Mouse (Mus musculus) thymus, adult 18-20 months (tissue): Measurements from ENCODE around the gene Tfrc.
A peak's percentile ranks its signal among the peaks of the same experiment; 100 is the strongest.
"Not testable (repeated sequence)": the region's sequence is repeated elsewhere in the genome, so short reads cannot be mapped to it uniquely, and the experiment has no call there.

Source experiments
- DNase-seq, 2 experiments: peaks; one replicate each; pipeline ENCODE4 v3.0.0; 2022; ENCODE audit warnings: mixed read lengths in 2 of 2

Gene Tfrc

DNA sequence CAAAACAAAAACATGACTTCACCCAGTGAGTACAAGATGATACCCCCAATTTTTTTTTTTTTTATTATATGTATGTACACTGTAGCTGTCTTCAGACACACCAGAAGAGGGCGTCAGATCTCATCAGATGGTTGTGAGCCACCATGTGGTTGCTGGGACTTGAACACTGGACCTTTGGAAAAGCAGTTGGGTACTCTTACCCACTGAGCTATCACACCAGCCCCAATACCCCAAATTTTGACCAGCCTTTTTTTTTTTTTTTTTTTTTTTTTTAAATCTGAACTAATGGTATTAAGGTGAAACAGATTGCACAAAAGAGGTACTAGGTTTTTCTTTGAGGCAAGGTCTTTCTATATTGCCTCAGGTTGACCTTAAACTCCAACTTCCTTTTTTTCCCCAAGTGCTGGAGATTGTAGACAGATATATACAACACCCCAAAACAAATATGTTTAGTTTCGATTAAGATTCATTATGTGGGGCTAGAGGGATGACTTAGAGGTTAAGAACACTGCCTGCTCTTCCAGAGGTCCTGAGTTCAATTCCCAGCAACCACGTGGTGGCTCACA, 4.6 kb downstream of the Tfrc start:
- DNase-seq: no peak

DNA sequence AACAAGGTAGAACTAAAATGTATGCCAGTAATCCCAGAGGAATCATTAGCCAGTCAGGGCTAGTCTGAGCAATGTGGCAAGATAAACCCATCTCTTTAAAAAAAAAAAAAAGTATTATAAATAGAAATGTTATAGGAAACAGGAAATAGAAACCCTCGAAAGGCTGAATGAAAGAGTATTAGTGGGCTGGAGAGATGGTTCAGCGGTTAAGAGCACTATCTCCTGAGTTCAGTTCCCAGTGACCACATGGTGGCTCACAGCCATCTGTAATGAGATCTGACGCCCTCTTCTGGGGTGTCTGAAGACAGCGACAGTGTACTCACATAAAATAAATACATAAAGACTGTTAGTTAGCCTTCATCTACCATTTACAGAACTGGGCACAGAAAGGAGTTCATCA, 5.3 kb downstream of the Tfrc start:
- no peak for DNase-seq

DNA sequence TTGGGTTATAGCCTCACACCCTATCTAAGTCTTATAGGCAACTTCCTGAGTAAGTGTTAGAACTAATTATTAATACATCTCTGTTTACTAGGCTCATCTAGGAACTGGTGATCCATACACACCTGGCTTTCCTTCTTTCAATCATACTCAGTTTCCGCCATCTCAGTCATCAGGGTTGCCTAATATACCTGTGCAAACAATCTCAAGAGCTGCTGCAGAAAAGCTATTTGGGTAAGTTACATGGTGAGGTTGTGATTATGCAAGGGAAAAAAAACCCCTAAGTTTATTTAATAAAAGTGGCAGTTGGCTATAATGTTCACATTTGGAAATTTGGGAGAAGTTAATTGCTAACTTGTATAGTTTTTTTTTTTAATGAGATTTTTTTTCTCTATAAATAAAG, 10.2 kb downstream of the Tfrc start:
- no peak for DNase-seq

DNA sequence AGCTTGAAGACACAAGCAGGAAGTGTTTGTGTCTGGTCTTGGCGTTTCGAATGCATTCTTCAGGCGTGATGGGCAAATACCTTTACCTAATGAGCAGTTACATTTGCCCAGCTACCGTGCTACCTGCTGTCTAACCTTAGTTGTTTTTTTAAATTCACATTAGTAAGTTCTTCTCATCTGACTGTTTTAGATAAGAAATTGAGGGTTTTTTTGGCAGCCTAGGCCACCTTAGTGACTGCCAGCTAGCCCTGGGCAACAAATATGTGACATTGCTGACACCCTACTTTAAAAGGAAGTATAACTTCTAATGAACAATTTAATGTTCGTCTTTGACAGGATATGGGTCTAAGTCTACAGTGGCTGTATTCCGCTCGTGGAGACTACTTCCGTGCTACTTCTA, 19.4 kb downstream of the Tfrc start:
- no peak for DNase-seq

DNA sequence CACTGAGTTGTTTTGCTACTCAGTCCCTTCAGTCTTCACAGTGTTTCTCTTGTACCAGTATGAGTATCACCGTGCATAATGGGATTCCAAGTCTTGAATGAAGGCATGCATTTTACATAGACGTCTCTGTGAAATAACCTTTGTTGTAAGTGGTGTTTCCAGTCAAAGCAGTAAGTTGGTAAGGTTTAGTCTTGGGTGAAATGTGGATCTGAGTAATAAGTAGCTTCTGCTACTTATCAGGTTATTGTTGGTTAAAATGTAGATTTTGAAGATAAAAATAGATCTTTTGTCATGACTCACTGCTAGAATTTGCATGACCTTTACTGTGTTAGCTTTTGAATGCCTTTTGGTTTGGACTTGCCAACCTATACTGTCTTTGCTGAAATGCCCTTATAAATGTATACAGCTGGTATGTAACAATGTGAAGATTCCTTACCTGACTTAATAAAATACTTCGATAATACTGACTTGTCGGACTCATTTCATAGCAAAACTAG, 23.7 kb downstream of the Tfrc start:
- no peak for DNase-seq

DNA sequence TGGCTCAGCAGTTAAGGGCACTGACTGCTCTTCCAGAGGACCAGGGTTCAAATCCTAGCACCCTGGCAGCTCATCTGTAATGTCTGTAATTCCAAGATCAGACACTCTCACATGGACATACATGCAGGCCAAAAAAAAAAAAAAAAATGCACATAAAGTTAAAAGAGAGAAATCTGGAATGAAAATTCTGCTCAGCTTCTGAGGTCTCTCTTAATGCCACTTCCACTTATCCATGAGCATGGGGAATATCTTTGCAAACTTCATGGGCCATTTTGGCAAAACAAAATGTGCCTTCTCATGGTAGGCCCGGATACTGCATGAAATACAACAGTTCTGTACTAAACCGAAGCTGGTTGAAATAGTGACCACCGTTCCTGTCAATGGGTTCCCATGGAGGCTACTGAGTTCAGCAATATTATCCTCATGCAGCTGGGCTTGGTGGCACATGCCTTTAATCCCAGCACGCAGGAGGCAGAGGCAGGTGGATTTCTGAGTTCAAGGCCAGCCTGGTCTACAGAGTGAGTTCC, 24.8 kb downstream of the Tfrc start:
- DNase-seq: no peak

DNA sequence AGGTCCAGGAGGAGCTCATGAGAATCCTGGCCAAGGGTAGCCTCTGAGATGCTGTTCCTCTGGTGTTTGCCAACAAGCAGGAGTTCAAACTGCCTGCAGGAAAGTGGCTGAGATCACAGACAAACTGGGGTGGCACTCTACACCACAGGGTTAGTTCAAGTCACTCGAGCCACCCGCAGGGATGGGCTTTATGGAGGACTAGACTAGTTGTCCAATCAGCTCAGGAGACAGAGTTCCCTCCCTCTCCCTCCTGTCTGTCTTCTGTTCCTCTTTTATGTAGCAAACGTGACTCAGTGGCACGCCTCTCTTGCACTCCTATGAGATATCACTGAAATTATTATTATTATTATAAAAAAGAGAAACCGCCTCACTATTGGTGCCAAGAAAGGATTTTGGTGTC, 25.5 kb downstream of the Tfrc start:
- DNase-seq: no peak

DNA sequence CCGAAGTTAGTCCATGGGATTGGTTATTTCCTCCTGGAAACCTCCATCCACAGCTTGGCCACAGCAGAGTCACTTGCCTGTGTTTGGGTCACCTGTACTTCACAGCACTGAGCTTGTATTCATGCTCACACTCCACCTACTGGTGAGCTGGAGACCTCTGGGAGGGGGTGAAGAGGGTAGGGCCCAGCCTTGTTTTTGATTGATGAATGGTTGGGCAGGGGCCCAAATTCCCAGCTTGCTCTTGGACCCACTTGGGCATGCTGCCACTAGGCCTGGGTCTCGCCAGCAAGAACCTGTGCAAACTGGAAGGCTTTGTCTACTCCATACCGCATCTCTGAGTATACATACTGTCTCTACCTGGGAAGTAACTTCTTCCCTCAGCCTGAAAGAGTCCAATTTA, 26.6 kb downstream of the Tfrc start:
- DNase-seq: no peak

DNA sequence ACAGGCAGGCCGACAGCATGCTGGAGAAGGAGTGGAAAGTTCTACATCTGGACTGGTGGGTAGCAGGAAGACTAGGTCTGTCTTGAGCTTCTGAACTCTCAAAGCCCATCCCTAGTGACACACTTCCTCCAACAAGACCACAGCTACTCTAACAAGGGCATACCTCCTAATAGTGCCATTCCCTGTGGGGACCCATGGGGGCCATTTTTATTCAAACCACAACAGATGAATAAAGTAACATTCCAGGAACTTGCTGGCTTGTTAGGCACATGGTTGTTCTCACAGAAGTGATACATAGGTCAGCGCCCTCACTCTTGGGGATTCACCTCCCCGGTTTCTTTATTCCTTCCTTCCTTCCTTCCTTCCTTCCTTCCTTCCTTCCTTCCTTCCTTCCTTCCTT, 27.6 kb downstream of the Tfrc start:
- no peak for DNase-seq

DNA sequence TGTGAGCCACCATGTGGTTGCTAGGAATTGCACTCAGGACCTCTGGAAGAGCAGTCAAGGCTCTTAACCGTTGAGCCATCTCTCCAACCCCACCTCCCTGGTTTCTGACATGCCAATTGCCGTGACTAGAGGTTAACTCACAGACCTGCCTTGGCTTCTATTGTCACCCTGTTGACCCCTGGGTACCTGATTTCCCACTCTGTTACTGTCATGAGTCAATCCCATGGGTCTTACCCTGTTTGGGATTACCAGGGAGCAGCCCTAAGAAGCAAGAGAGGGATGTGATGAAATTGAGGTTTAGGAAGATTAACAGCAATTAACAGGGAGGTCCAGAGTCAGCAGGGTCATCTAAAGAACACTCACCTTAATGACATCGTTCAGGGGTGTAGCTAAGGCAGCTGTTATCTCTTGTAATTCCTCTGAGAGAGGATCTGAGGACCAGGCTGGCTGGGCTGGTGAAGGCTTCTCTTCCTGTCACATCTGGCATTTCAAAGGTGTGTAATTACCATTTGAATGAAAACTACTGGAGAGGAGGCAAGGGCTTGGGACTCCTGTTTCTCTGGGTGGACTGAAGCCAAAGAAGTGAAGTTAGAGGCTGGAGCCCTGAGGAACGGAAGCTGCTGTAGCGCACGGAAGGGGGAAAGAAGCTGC, 28.3 kb downstream of the Tfrc start:
- DNase-seq: no peak

DNA sequence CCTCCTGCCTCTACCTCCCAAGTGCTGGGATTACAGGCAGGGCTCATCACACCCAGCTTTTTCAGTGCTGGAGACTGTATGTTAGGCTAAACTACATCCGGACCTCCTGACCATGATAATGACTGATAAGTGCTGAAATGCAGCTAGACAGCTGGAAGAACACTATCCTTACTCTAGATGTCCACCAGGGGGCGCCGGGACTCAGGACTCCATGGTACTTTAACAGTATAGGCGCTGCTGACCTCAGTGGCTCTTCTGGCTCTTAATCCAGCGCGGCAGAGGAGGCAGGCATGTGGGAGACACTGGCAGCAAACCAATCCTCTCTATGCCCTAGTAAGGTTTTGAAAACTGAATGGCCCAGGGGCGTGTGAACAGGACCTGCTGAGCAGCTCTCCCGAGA, 29.8 kb downstream of the Tfrc start:
- DNase-seq: peak; percentile 58 to 72

DNA sequence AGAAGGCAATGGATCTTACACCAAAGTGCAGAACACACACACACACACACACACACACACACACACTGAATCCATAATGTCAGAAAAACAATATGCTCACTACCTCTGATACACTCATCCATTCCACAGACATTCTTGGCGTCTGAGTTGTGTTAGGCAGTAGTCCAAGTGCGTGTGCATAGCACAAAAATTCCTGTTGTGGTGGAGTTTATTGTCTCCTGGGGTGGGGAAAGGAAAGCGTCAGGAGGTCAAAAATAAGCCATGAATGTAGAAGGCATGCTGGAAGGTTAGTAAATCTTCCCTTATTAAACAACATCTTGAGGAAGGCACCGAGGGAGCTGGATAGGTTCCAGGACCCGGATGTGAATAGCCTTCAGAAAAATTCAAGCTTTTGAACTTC, 31.4 kb downstream of the Tfrc start:
- no peak for DNase-seq

DNA sequence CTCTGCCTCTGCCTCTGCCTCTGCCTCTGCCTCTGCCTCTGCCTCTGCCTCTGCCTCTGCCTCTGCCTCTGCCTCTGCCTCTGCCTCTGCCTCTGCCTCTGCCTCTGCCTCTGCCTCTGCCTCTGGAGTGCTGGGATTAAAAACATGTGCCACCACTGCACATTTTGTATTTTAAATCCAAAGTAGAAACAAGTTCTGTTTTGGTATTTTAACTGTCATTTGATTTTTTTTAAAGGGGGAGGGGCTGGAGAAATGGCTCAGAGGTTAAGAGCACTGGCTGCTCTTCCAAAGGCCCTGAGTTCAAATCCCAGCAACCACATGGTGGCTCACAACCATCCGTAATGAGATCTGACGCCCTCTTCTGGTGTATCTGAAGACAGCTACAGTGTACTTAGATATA, 32.0 kb downstream of the Tfrc start:
- not testable (repeated sequence) for DNase-seq

DNA sequence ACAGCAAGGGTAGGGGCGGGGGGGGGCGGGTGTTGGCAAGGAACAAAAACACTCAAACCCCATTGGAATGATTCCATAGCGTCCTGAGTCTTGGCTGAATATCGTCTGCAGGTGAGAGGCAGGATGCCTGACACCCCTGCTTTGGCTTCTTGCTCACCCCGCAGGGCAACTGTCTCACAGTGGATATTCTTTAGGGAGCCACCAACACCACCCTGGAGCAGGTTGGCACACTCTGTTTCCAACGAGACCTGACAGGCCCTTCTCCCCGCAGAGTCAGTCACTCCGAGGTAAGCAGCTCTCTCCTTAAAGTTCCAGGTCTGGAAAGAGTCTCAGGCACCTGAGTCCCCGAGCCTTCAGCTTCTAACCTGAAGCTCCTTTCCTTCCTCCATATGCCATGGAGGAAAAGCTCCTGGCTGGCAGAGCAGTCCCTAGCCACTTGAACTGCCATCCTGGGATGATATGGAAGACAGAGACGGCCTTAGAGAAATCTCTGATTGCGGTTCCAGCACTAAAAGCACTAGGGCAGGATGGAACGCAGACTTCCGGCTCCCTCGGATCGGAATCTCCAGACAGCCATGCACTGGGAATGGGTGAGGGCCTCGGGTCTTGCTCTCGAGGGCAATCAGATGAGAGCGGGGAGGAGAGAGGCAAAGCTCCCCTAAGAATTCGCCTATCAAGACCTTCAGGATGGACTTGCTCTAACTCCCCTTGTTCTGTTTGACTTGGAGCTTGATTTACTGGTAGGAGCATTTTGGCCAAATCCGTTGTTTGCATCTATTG, 32.9 kb downstream of the Tfrc start:
- DNase-seq: no peak

DNA sequence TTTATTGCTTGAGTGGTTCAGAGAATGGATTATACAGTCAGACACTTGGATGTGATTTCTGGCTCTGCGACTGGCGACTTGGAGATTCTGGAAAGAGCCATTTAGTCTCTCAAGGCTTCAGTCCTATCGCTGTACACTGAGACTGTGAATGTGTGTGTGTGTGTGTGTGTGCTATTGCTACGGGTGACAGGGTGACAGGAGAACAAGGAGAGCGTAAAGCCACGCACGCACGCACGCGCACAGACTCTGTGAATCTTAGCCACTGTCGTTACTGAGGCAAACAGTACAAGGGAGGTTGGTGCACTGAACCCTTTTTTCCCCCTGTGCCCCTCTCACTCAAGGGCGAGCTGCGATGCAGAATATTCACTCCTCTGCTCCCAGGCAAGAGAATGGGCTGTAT, 33.6 kb downstream of the Tfrc start:
- DNase-seq: no peak

DNA sequence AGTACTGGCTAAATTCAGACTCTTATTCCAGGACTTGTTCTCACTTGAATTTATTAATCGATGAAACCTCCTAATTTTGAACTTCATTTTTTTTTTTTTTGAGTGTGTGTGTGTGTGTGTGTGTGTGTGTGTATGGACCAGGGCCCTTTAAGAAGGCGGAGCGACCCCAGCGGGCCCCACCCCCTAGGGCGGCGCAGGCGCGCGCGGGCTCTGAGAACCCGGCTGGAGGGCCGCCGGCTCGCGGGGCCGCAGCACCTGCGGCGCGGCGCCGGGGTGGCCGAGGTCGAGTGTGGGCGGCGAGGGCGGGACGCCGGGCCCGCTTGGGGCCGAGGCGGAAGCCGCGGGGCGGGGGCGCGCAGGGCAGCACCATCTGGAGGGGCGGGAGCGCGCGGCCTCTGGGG, 34.9 kb downstream of the Tfrc start, which contains the start of gene Tnk2:
Gene Tnk2 (plus strand): TSS at position 214 of the 401 bp plus-strand sequence.
- peak; percentile 81 to 85 for DNase-seq

DNA sequence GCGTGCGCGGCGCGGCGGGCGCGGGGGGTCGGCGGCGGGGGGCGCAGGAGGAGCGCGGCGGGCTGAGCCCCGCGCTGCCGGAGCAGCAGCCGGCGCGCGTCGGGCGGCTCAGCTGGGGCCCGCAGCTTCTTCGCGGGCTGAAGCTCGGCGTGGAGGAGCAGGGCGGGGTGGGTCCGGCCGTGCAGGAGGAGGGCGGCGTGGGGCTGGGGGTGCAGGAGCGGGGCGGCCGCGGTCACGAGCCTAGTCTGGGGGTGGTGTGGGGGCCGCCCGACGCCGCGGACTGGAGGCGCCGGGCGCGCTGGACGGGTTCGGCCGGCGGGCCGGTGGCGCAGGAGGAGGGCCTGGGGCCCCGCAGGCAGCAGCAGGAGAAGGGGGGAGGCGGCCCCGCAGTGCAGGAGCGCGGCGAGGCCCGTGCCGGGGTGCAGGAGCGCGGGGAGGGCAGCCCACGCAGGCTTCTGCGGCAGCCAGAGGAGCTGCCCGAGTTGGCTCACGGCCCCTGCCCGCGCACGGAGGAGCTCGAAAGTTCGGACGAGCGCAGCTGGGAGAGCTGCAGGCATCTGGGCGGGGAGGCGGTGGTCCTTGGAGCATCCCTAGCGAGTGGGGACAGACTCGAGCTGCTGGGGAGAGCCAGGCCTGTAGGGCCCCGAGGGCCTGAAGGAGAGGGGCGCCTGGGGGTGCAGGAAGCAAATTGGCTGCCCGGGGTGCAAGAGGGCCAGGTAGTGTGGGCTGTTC, 35.5 kb downstream of the Tfrc start:
- DNase-seq: peak in 1 of 2 experiments; percentile 54

DNA sequence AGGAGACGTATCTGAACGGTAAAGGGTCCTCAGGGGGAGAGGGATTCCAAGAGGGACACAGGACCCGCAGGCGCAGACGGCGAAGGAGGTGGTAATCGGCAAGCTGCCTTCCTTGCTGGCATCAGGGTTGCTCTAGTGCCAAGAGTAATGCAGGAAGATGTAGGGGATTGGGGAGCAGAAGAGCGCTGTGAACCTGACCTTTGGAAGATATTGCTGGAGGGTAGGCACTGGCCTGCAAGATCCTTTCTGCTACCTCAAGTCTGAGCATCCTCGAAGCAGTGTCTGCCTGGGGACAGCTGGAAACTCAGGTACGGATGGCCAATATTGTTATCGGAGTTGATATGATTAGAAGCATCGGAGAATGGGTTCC, 36.1 kb downstream of the Tfrc start:
- DNase-seq: no peak

DNA sequence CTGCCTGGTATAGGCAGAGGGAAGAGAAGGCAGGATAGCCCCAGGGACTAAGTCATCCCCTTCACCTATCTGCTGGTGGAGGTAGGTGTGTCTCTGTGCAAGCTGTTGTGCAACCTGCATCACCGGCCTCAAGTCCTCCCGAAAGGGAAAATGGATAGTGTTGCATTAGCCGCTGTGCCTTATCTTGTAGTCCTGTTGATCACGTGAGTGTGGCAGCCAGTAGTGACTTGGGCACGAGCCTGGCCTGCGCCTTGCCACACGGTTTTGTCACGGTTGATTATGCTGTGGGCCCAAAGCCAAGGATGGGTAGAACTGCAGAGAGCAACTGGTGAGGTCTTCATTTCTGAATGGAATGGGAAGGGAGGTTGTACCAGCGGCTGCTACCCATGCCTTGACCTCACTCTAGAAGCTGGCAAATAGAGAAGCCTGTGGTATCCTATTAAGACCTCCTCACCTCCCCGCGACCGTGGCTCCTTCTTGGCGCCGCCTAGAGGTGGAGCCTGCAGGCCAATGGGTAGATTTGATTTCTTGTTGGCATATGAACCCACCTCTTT, 36.7 kb downstream of the Tfrc start:
- DNase-seq: no peak

DNA sequence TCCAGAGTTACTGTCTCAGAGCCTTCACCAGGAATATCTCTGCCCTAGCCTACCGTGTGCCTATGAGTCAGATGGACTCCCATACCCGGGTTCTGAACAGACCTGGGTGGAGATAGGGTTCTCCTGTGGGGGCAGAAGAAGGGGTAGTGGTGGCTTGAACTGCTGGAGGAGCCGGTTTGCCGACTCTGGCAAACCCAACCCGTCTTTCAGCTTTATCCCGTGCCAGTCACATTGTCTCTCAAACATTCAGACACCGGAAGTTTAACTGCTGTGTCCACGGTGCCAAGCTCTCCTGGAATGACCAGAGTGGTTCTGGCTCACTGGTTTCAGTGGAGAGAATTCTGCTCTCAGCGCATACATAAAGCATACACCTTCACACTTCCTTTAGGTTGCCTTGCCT, 37.3 kb downstream of the Tfrc start:
- no peak for DNase-seq

DNA sequence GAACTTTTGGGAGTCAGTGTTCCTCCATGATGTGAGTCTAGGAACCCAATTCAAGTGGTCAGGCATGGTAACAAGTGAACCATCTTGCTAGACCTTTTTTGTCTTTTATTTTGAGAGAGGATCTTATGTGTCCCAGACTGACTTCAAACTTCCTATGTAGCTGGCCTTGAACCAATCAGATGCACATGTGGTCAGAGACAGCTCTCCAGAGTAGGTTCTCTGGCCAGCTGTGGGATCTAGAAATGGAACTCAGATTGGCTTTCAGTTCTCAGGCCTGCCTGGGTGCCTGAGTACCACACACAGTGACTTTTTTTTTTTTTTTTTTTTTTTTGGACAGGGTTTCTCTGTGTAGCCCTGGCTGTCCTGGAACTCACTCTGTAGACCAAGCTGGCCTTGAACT, 39.0 kb downstream of the Tfrc start:
- DNase-seq: no peak

DNA sequence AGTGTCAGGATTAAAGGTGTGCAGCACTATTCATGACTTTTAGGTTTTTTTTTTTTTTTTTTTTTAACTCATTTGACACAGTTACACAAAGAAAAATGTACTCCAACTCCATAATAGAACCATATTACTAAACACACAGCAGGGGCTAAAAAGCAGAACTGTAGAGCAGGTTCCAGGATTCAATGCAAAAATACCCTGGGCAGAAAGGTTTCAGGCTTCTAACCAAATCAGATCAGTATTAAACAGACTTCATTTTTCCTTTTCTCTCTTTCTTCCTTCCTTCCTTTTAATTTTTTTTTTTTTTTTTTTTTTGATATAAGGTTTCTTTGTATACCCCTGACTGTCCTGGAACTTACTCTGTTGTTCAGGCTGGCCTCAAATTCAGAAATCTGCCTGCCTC, 41.7 kb downstream of the Tfrc start:
- no peak for DNase-seq
